Comparison of ENCODE assay signal across 14 mouse cellular contexts in the genomic region with DNA sequence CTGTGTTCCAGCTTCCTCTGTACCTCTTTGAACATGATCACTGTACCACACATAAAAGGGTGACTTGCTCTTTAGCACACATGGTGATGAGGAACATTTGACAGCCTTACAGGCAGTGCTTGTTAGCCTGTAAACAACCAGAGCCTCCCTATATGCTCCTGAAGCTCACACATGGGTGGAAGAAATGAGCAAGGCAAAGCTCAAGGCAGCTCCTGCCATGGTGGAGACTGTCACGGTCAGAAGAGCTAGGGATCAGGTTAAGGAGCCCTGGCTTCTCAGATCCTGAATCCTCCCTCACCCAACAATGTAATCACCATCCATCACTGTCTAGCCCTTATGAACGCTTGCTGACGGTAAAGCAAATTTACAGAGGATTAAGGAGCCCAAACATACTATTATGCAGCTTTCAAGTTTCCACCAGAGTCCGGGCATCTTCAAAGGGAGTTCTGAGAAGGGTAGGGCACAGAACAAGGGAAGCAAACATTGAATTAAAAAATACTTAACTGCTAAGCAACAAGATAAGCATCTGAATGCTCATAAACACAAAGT.
DNase-seq lines count a peak whose midpoint lies in the region; ATAC-seq and TF ChIP-seq lines count a peak whose summit lies in the region.
"Had no signal": no experiment of that assay in that cellular context is flagged by ENCODE, and none has a peak within 500 bp of the region (broad histone marks: within the 10 kb centered on the region; RNA-seq: fewer than 3 reads in every experiment).

No protein-coding gene starts in this region.

- TF ChIP-seq CTCF in left cerebral cortex, adult 2 months (IDR thresholded peaks at IDR 0.05), result no peak

- H3K27ac ChIP-seq in left cerebral cortex, adult 2 months, result peak overlapping the region; percentile 54; the same call in 1 of the 2 replicates
- no peak overlapping the region for H3K27ac ChIP-seq in neural tube, embryonic 11.5 days (ENCODE audit: low read depth, low read length)
- H3K27ac ChIP-seq: embryonic facial prominence, embryonic 12.5 days had no signal

- no peak for DNase-seq in left cerebral cortex, adult 2 months (ENCODE audit: extremely low spot score in 1 of 2, low spot score in 2 of 2)
- no peak for DNase-seq in left cerebral cortex, adult 8-10 months (ENCODE audit: low spot score in 2 of 2)
- peak; percentile 74 for DNase-seq in embryo, embryonic 10 days (ENCODE audit: low spot score)
- DNase-seq in embryo, embryonic 9.5 days (ENCODE audit: extremely low spot score), result peak; percentile 55
- DNase-seq in neural tube, embryonic 11.5 days (ENCODE audit: low spot score), result peak; percentile 15
- no peak for DNase-seq in gastrocnemius, postnatal 4 days (ENCODE audit: low spot score in 2 of 2)
- no peak for DNase-seq in gastrocnemius, postnatal 10 days
- DNase-seq: adrenal gland, postnatal 36 days; cerebellum, adult 11-12 months; spleen, adult 18-20 months had no signal

- H3K4me2 ChIP-seq in neural tube, embryonic 11.5 days (ENCODE audit: low read depth), result no peak overlapping the region
- H3K4me2 ChIP-seq: embryonic facial prominence, embryonic 12.5 days; heart, embryonic 12.5 days; liver, embryonic 11.5 days had no signal

- no peak overlapping the region for H3K9ac ChIP-seq in neural tube, embryonic 11.5 days (ENCODE audit: low read length)
- H3K9ac ChIP-seq: embryonic facial prominence, embryonic 12.5 days; heart, embryonic 12.5 days had no signal

- H3K27me3 ChIP-seq in neural tube, embryonic 11.5 days (ENCODE audit: control insufficient read depth, insufficient read depth, low read length), result no peaks in the 10 kb centered on the region
- H3K27me3 ChIP-seq: embryonic facial prominence, embryonic 12.5 days; heart, embryonic 12.5 days; megakaryocyte, embryonic 14.5 days had no signal

- no peak for ATAC-seq in neural tube, embryonic 11.5 days (ENCODE audit: insufficient read depth, low FRiP score, low TSS enrichment)

- intact Hi-C loops in left cerebral cortex, adult 2 months (cut with DNase I), result no loop called here

- no peaks in the 10 kb centered on the region for H3K9me3 ChIP-seq in neural tube, embryonic 11.5 days (ENCODE audit: control insufficient read depth, low read length)
- H3K9me3 ChIP-seq: embryonic facial prominence, embryonic 12.5 days; heart, embryonic 12.5 days; megakaryocyte, embryonic 14.5 days had no signal

- H3K4me3 ChIP-seq in left cerebral cortex, adult 2 months, result no peak overlapping the region
- no peak overlapping the region for H3K4me3 ChIP-seq in neural tube, embryonic 11.5 days (ENCODE audit: low read depth, low read length)
- H3K4me3 ChIP-seq: embryonic facial prominence, embryonic 12.5 days; heart, embryonic 12.5 days; megakaryocyte, embryonic 14.5 days had no signal

- 12% methylated on average over 4 of the region's 4 CpGs for WGBS in neural tube, embryonic 11.5 days

- H3K4me1 ChIP-seq in neural tube, embryonic 11.5 days (ENCODE audit: control insufficient read depth, insufficient read depth, low read length), result no peaks in the 10 kb centered on the region
- H3K4me1 ChIP-seq: embryonic facial prominence, embryonic 12.5 days; heart, embryonic 12.5 days; megakaryocyte, embryonic 14.5 days had no signal

- H3K36me3 ChIP-seq in neural tube, embryonic 11.5 days (ENCODE audit: control insufficient read depth, insufficient read depth, low read length), result no peaks in the 10 kb centered on the region
- H3K36me3 ChIP-seq: embryonic facial prominence, embryonic 12.5 days; heart, embryonic 12.5 days had no signal

Comparison
In these comparisons a context has a peak if more than half of its experiments do, and no peak if none do; other contexts are left out.
1. DNase-seq: peak in embryo, embryonic 10 days (single experiment), embryo, embryonic 9.5 days (single experiment) and neural tube, embryonic 11.5 days (single experiment); none in left cerebral cortex, adult 2 months (0 of 2), left cerebral cortex, adult 8-10 months (0 of 2), gastrocnemius, postnatal 4 days (0 of 2) and gastrocnemius, postnatal 10 days (single experiment).